Mouse (Mus musculus) CH12.LX (cell line): ENCODE results near the gene C130050O18Rik. TPM values are rescaled to one million over a fixed set of nuclear protein-coding genes. Genes with fewer than 3 reads are reported as not detected.

Experiments
- DNase-seq: peaks from one replicate; pipeline ENCODE4 v3.0.0-alpha.2; 2013; ENCODE audit errors: extremely low read depth
- H3K27ac ChIP-seq: 2 replicates; pipeline ENCODE4 v1.5.1; 2012; ENCODE audit warnings: low read depth, mild to moderate bottlenecking, control low read depth, moderate library complexity; ENCODE audit not compliant: insufficient read depth
- H3K27me3 ChIP-seq: replicated peaks from 2 replicates; pipeline ENCODE3; 2012; ENCODE audit warnings: inconsistent platforms
- H3K36me3 ChIP-seq, 2 experiments: replicated peaks in 1 of 2; 2 replicates each; pipeline versions ENCODE3 to v1.6.1; 2012; ENCODE audit warnings: inconsistent platforms in 1 of 2, low read length in 1 of 2, mild to moderate bottlenecking in 1 of 2, mixed read lengths in 1 of 2, moderate library complexity in 1 of 2; ENCODE audit not compliant: control insufficient read depth in 1 of 2, insufficient read depth in 1 of 2
- H3K4me1 ChIP-seq, 2 experiments: 2 replicates each; pipeline ENCODE4 v1.6.1; 2012; ENCODE audit warnings: inconsistent platforms in 1 of 2, moderate library complexity in 1 of 2; ENCODE audit not compliant: insufficient read depth in 2 of 2, control insufficient read depth in 1 of 2
- H3K4me2 ChIP-seq: 2 replicates; pipeline ENCODE4 v1.6.1; 2012; ENCODE audit warnings: low read depth, mild to moderate bottlenecking, control low read depth; ENCODE audit not compliant: poor library complexity, insufficient read depth, severe bottlenecking
- H3K4me3 ChIP-seq, 3 experiments: fragments of 150-350 bp in 1 of 3; sonication (generic) in 1 of 3; replicated peaks in 1 of 3; 2 replicates each; pipeline versions ENCODE3 to v1.5.1; 2011 to 2012; ENCODE audit warnings: low read depth in 2 of 3, low read length in 2 of 3, mild to moderate bottlenecking in 2 of 3, moderate library complexity in 2 of 3, control low read depth in 1 of 3, improper control_type of control experiment in 1 of 3, inconsistent platforms in 1 of 3, mixed read lengths in 1 of 3; ENCODE audit not compliant: poor library complexity in 1 of 3
- H3K79me2 ChIP-seq: replicated peaks from 2 replicates; pipeline ENCODE4 v1.6.1; 2012; ENCODE audit warnings: mild to moderate bottlenecking, moderate library complexity; ENCODE audit not compliant: control insufficient read depth, poor library complexity, insufficient read depth, severe bottlenecking; ENCODE audit errors: extremely low read depth
- H3K9ac ChIP-seq: 2 replicates; pipeline ENCODE4 v1.6.1; 2012; ENCODE audit warnings: low read depth, mild to moderate bottlenecking, control low read depth, moderate library complexity; ENCODE audit not compliant: insufficient read depth
- H3K9me3 ChIP-seq: replicated peaks from 2 replicates; pipeline ENCODE3; 2012; ENCODE audit warnings: low read length, inconsistent platforms, mixed read lengths
- BHLHE40 ChIP-seq: IDR thresholded peaks from 2 replicates; pipeline ENCODE4 v1.6.1; 2011; ENCODE audit warnings: mild to moderate bottlenecking, low read depth, low read length, improper control_type of control experiment
- E2F4 ChIP-seq: IDR thresholded peaks from 2 replicates; pipeline ENCODE4 v1.6.1; 2011; ENCODE audit warnings: low read depth, low read length, improper control_type of control experiment; ENCODE audit not compliant: insufficient replicate concordance
- ELF1 ChIP-seq: IDR thresholded peaks from 2 replicates; pipeline ENCODE4 v1.6.1; 2014; ENCODE audit warnings: low read depth, mild to moderate bottlenecking, inconsistent platforms, low read length, improper control_type of control experiment
- GABPA ChIP-seq: IDR thresholded peaks from 2 replicates; pipeline ENCODE4 v1.6.1; 2012; ENCODE audit warnings: low read depth, low read length, improper control_type of control experiment, inconsistent platforms; ENCODE audit not compliant: insufficient replicate concordance
- HCFC1 ChIP-seq: IDR thresholded peaks from 2 replicates; pipeline ENCODE4 v1.6.1; 2012; ENCODE audit warnings: low read depth, mild to moderate bottlenecking, inconsistent platforms, low read length, improper control_type of control experiment
- JUND ChIP-seq: conservative IDR thresholded peaks from 2 replicates; pipeline ENCODE4 v1.6.1; 2011; ENCODE audit warnings: low read depth, low read length, improper control_type of control experiment
- MAFK ChIP-seq: IDR thresholded peaks from 2 replicates; pipeline ENCODE4 v1.6.1; 2011; ENCODE audit warnings: low read length, improper control_type of control experiment; ENCODE audit not compliant: insufficient replicate concordance
- MAX ChIP-seq: IDR thresholded peaks from 2 replicates; pipeline ENCODE4 v1.6.1; 2011; ENCODE audit warnings: low read length, improper control_type of control experiment
- MAZ ChIP-seq: IDR thresholded peaks from 2 replicates; pipeline ENCODE4 v1.6.1; 2012; ENCODE audit warnings: low read depth, mild to moderate bottlenecking, inconsistent platforms, low read length, improper control_type of control experiment, moderate library complexity
- MEF2A ChIP-seq: IDR thresholded peaks from 2 replicates; pipeline ENCODE4 v1.6.1; 2014; ENCODE audit warnings: low read depth, mild to moderate bottlenecking, inconsistent platforms, low read length, improper control_type of control experiment, borderline replicate concordance
- NELFE ChIP-seq: IDR thresholded peaks from 2 replicates; pipeline ENCODE4 v1.6.1; 2011; ENCODE audit warnings: low read depth, low read length, improper control_type of control experiment
- NRF1 ChIP-seq: IDR thresholded peaks from 2 replicates; pipeline ENCODE4 v1.6.1; 2014; ENCODE audit warnings: low read depth, mild to moderate bottlenecking, inconsistent platforms, low read length, improper control_type of control experiment, moderate library complexity
- PAX5 ChIP-seq: IDR thresholded peaks from 2 replicates; pipeline ENCODE4 v1.6.1; 2012; ENCODE audit warnings: low read length, inconsistent platforms, mixed read lengths
- POLR2A ChIP-seq: IDR thresholded peaks from 2 replicates; pipeline ENCODE4 v1.6.1; 2011; ENCODE audit warnings: low read depth, mild to moderate bottlenecking, improper control_type of control experiment, low read length
- RAD21 ChIP-seq: IDR thresholded peaks from 2 replicates; pipeline ENCODE4 v1.6.1; 2011; ENCODE audit warnings: low read depth, mild to moderate bottlenecking, low read length, improper control_type of control experiment, moderate library complexity
- SIN3A ChIP-seq: IDR thresholded peaks from 2 replicates; pipeline ENCODE4 v1.6.1; 2012; ENCODE audit warnings: low read length, improper control_type of control experiment, inconsistent platforms
- TBP ChIP-seq: conservative IDR thresholded peaks from 2 replicates; pipeline ENCODE4 v1.6.1; 2011; ENCODE audit warnings: low read depth, low read length, improper control_type of control experiment
- UBTF ChIP-seq: IDR thresholded peaks from 2 replicates; pipeline ENCODE4 v1.6.1; 2012; ENCODE audit warnings: low read depth, mild to moderate bottlenecking, inconsistent platforms, low read length, improper control_type of control experiment, moderate library complexity
- USF1 ChIP-seq: IDR thresholded peaks from 2 replicates; pipeline ENCODE4 v1.6.1; 2014; ENCODE audit warnings: low read depth, mild to moderate bottlenecking, inconsistent platforms, low read length, improper control_type of control experiment
- USF2 ChIP-seq: conservative IDR thresholded peaks from 2 replicates; pipeline ENCODE4 v1.6.1; 2011; ENCODE audit warnings: low read depth, low read length, improper control_type of control experiment
- ZC3H11A ChIP-seq: IDR thresholded peaks from 2 replicates; pipeline ENCODE4 v1.6.1; 2012; ENCODE audit warnings: low read depth, mild to moderate bottlenecking, inconsistent platforms, low read length, improper control_type of control experiment
- ZKSCAN1 ChIP-seq: IDR thresholded peaks from 2 replicates; pipeline ENCODE4 v1.6.1; 2012; ENCODE audit warnings: low read depth, inconsistent platforms, low read length, improper control_type of control experiment, borderline replicate concordance
- ZNF384 ChIP-seq: IDR thresholded peaks from 2 replicates; pipeline ENCODE4 v1.6.1; 2012; ENCODE audit warnings: low read depth, low read length, improper control_type of control experiment, inconsistent platforms
- dilution Hi-C: fragments of 300-500 bp; cut with MboI; formaldehyde crosslinking; loops from 2 replicates; pipeline ENCODE4 v1.14.3; 2020; ENCODE audit warnings: low sequenced_read_pairs; ENCODE audit not compliant: extremely low pct_unique_long_range_greater_than_20kb, extremely low pct_ligation_motif_present
- in situ Hi-C: fragments of 300-500 bp; cut with MboI; formaldehyde crosslinking; loops from 3 replicates; pipeline ENCODE4 v1.14.3; 2019; ENCODE audit warnings: low sequenced_read_pairs, low pct_ligation_motif_present, low pct_unique_long_range_greater_than_20kb, mixed read lengths
- polyA plus RNA-seq: library from polyadenylated mRNA; unstranded; fragments of >175 nt; gene quantifications from 2 replicates; pipeline ENCODE4 v1.2.1, GENCODE M21; 2012; ENCODE audit warnings: low read depth; ENCODE audit not compliant: insufficient read length
- total RNA-seq, 2 experiments: library from RNA; depleted of rRNA; stranded (reverse); fragments of 300-350 nt in 1 of 2; fragments of >200 nt in 1 of 2; gene quantifications; 2 replicates each; pipeline ENCODE4 v1.2.3; 2012 to 2014

C130050O18Rik gene
- total and polyA plus RNA-seq, 3 experiments = 0.54 TPM; not detected in 2

DNA sequence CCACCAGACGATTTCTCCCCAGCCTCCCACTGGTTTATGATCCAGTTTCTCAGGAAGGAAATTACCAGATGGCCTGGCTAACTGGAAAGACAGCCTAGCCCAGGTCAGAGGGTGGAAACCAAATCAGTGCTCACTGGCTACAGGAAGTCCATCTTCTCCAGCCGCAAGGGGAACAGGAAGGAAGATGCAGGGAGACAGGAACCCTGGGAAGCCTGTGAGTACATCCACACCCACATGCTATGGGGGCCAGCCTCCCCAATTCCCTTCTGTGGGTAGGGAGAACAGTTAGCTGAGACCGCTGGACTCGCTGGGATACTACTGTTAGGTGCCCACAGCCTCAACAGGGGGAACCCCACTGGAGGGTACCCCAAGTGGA is 16.9 kb upstream of the C130050O18Rik start:
- Histone ChIP-seq H3K27me3 (no peaks in the 10 kb centered on the region), H3K27ac (no peak overlapping the region), H3K4me1 (peaks cover 7 to 43% of the 10 kb centered on the region in 2 experiments; a peak in 3 of 4 replicates), H3K79me2 (no peaks in the 10 kb centered on the region), H3K36me3 (peaks cover 0 to 60% of the 10 kb centered on the region in 2 experiments), H3K4me2 (no peak overlapping the region), H3K4me3 (no peak overlapping the region), H3K9me3 (no peaks in the 10 kb centered on the region), H3K9ac (no peak overlapping the region)
- in situ Hi-C loops (no loop called here), dilution Hi-C loops (no loop called here)
- DNase-seq = no peak
- TF ChIP-seq TBP (no peak), MEF2A (no peak), E2F4 (no peak), SIN3A (no peak), UBTF (no peak), NELFE (no peak), RAD21 (no peak), HCFC1 (no peak), MAFK (no peak), PAX5 (no peak), POLR2A (no peak), NRF1 (no peak)

DNA sequence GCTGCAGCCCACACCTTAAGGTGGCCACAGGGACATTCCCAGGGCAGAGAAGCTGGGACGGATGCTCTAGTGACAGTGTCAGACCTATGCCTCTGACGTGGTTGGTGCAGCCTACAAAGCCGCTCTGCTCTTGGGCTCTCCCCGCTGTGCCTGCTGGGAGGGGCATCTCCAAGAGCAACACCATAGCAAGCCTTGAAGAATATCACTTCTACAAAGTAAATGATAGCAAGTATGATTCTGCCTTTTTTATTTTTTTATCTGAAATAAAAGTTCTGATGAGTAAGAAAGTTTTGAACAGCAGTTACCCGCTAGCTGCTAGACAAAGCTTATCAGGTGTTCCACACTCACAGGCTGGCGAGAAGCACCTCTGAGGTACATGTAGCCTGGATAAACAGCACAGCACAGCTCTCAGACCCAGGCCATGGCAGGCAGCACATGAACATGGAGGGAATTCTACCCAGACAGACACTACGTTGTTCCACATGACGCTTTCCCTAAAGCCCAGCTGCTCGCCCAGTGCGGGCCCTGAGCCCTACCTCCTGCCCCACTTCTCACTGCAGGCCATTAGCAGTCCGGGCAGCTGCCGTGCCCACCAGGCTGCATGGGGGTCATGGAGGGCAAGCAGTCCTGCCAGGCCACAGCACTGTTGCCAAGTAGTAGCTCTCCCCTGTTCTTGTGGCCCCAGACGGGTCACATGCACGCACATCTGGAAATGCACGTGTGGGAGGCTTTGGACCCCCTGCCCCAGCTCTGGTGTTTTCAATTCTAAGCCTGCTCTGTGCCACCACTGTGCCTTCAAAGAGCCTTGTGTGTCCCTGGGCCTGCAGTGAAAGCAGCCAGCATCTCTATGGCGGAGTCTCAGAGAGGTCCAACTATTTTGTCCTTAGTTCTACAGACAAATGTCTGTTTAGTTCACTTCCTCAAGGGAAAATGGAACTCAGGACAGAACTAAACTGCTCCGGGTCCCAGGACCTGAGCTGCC is 16.1 kb upstream of the C130050O18Rik start:
- Histone ChIP-seq H3K27ac (no peak overlapping the region), H3K27me3 (no peaks in the 10 kb centered on the region), H3K4me1 (peaks cover 7 to 41% of the 10 kb centered on the region in 2 experiments; a peak in 3 of 4 replicates), H3K9me3 (no peaks in the 10 kb centered on the region), H3K36me3 (peaks cover 0 to 64% of the 10 kb centered on the region in 2 experiments), H3K4me2 (no peak overlapping the region), H3K9ac (no peak overlapping the region), H3K4me3 (no peak overlapping the region), H3K79me2 (no peaks in the 10 kb centered on the region)
- TF ChIP-seq POLR2A (no peak), MAX (no peak), ZKSCAN1 (no peak), E2F4 (no peak), USF1 (no peak), USF2 (no peak), ELF1 (no peak), MEF2A (no peak), NELFE (no peak), ZC3H11A (no peak), MAZ (no peak), ZNF384 (no peak), JUND (no peak), BHLHE40 (no peak), PAX5 (no peak), RAD21 (no peak), GABPA (no peak), HCFC1 (no peak)
- in situ Hi-C loops (no loop called here), dilution Hi-C loops (no loop called here)
- DNase-seq = no peak
